Mouse (Mus musculus) cortical plate, adult 2 months (tissue): ENCODE results near the gene Spats2l. TPM values are rescaled to one million over a fixed set of nuclear protein-coding genes. Genes with fewer than 3 reads are reported as not detected.
A peak's percentile ranks its signal among the peaks of the same experiment; 100 is the strongest.

ENCODE experiments used
- H3K27ac ChIP-seq: fragments of 200-500 bp; 2 replicates; pipeline ENCODE4 v1.5.1; 2012; ENCODE audit warnings: low read length, control low read depth, inconsistent platforms; ENCODE audit not compliant: insufficient read depth
- H3K4me1 ChIP-seq: fragments of 200-500 bp; 2 replicates; pipeline ENCODE4 v1.6.1; 2011; ENCODE audit warnings: low read length; ENCODE audit not compliant: control insufficient read depth, insufficient read depth
- H3K4me3 ChIP-seq: fragments of 200-500 bp; 2 replicates; pipeline ENCODE4 v1.5.1; 2011; ENCODE audit warnings: mild to moderate bottlenecking, low read length, control low read depth; ENCODE audit not compliant: insufficient read depth
- CTCF ChIP-seq: fragments of 200-500 bp; IDR thresholded peaks from 2 replicates; pipeline ENCODE4 v1.5.1; 2011; ENCODE audit warnings: mild to moderate bottlenecking, control low read depth, low read length; ENCODE audit not compliant: insufficient read depth; ENCODE audit errors: extremely low read depth
- POLR2A ChIP-seq: fragments of 200-500 bp; IDR thresholded peaks from 2 replicates; pipeline ENCODE4 v1.6.1; 2011; ENCODE audit warnings: mild to moderate bottlenecking, low read length, control low read depth; ENCODE audit not compliant: insufficient read depth; ENCODE audit errors: extremely low read depth
- polyA plus RNA-seq: library from polyadenylated mRNA; depleted of rRNA; stranded (reverse); fragments of >200 nt; gene quantifications from 2 replicates; pipeline ENCODE4 v1.2.3, GENCODE M21; 2012; rRNA removed

Spats2l gene
- polyA plus RNA-seq, 1 experiment, result 27.4 TPM

GRCm38 (mm10) chr1:57991277-57991676 lies 217.3 kb downstream of the Spats2l start:
- TF ChIP-seq POLR2A (no peak), CTCF (no peak)
- H3K27ac ChIP-seq, result no peak overlapping the region

GRCm38 (mm10) chr1:57995432-57996132 lies 221.6 kb downstream of the Spats2l start, which contains the start of gene Sgo2a:
Gene Sgo2a (plus strand): TSS chr1:57995971.
- TF ChIP-seq POLR2A (peak; percentile 96), CTCF (no peak)
- H3K4me3 ChIP-seq, result peak within 1 kb of the TSS; percentile 41
- no peak within 1 kb of the TSS for H3K27ac ChIP-seq
- H3K4me1 ChIP-seq, result no peaks in the 10 kb centered on the region; the same call in 1 of the 2 replicates

More at GRCm38 (mm10) chr1:57991277-57991676, 217.3 kb downstream of the Spats2l start:
- Histone ChIP-seq H3K4me1 (no peaks in the 10 kb centered on the region), H3K4me3 (no peak overlapping the region)

DNA sequence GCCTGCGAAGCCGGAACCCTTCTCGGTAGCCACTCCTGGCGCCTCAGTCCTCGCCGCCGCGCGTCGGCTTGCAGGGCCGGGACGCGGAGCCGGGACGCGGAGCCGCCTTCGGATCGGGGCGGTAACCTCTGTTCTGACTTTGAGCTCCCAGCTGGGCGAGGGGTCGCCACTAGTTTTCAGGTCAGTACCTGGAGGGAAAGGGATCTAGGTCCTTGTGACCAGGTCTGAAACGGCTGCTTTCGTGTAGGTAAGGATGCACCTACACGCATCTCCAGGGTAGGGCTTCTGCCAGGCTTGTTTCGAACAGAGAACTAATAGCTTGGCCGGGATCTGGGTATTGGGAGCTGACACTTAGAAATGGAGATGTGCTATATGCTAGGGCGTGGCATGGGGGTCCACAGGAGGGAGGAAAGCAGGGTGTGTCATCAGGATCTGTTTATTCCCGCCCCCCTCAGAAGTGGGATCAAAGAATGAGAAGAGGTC lies 222.2 kb downstream of the Spats2l start:
- H3K27ac ChIP-seq, result no peak overlapping the region
- H3K4me1 ChIP-seq, result no peaks in the 10 kb centered on the region; the same call in 1 of the 2 replicates
- H3K4me3 ChIP-seq, result peak overlapping the region; percentile 41
- TF ChIP-seq CTCF (no peak), POLR2A (no peak)

Other genes with a start within 250 kb of the Spats2l start
- 0.63 and 0.74 TPM in 2 replicates for gene Sgo2a, start 221.8 kb downstream of the Spats2l start, polyA plus RNA-seq
- 21.4 and 23.6 TPM in 2 replicates for gene Kctd18, start 244.8 kb downstream of the Spats2l start, polyA plus RNA-seq